Comparison of ENCODE assay signal across 13 mouse cellular contexts in the genomic region with DNA sequence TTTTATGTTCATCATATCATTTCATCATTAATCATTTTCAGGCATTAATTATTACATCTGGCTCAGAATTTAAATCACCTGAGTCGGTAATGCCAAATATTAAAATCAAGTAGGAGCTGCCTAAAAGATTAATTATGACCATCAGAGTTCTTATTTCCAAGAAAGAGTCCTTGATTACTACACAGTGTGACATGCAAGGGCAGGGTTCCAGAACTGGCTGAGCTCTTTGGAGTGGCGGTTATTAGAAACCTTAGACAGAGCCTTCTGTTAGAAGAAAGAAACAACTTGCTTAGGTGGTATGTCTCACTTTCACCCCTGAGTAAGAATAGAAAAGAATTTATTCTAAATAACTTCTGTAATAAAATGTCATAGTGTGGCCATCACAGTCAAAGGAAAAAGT. TPM values are rescaled to one million over a fixed set of nuclear protein-coding genes. Genes with fewer than 3 reads are reported as not detected.
"Had no signal": no experiment of that assay in that cellular context is flagged by ENCODE, and none has a peak within 500 bp of the region (broad histone marks: within the 10 kb centered on the region; RNA-seq: fewer than 3 reads in every experiment).

No protein-coding gene starts in this region.

- DNase-seq: retina, postnatal 1 day; right cerebral cortex, adult 18-20 months; right cerebral cortex, postnatal 14 days; right cerebral cortex, postnatal 25 days; right cerebral cortex, postnatal 4 days; spleen, adult 18-20 months; thymus, adult 18-20 months; thymus, adult 2 months; thymus, postnatal 14 days; thymus, postnatal 25 days; thymus, postnatal 36 days; thymus, postnatal 4 days had no signal

RNA-seq across cellular contexts. Expression of gene Rarres1, which starts 48.0 kb away (rescaled TPM):
- total RNA-seq: neutrophil, adult 5-6 weeks had no signal
